Mouse (Mus musculus) embryonic facial prominence, embryonic 15.5 days (tissue): ENCODE measurements around the gene Igf2bp3. TPM values are rescaled to one million over a fixed set of nuclear protein-coding genes. Genes with fewer than 3 reads are reported as not detected.

Experiments
- ATAC-seq: fragments of 200-750 bp; cut with Nextera tagmentation; 2 replicates; pipeline ENCODE4 v1.8.0; 2017; ENCODE audit warnings: low read depth, moderate TSS enrichment; ENCODE audit not compliant: insufficient number of reproducible peaks, low FRiP score, low TSS enrichment
- H3K27ac ChIP-seq: fragments of 300-500 bp; sonication (generic); replicated peaks from 2 replicates; pipeline ENCODE4 v1.5.1; 2015; ENCODE audit warnings: mild to moderate bottlenecking, inconsistent platforms
- H3K27me3 ChIP-seq: fragments of 300-500 bp; sonication (generic); 2 replicates; pipeline ENCODE4 v1.6.1; 2015; ENCODE audit warnings: inconsistent platforms
- H3K36me3 ChIP-seq: fragments of 300-500 bp; sonication (generic); 2 replicates; pipeline ENCODE4 v1.6.1; 2015; ENCODE audit warnings: mild to moderate bottlenecking, inconsistent platforms
- H3K4me1 ChIP-seq: fragments of 300-500 bp; sonication (generic); 2 replicates; pipeline ENCODE4 v1.6.1; 2015; ENCODE audit warnings: inconsistent platforms
- H3K4me2 ChIP-seq: fragments of 300-500 bp; sonication (generic); replicated peaks from 2 replicates; pipeline ENCODE4 v1.6.1; 2015; ENCODE audit warnings: mild to moderate bottlenecking, inconsistent platforms
- H3K4me3 ChIP-seq: fragments of 300-500 bp; sonication (generic); replicated peaks from 2 replicates; pipeline ENCODE4 v1.5.1; 2015; ENCODE audit warnings: mild to moderate bottlenecking, inconsistent platforms
- H3K9ac ChIP-seq: fragments of 300-500 bp; sonication (generic); 2 replicates; pipeline ENCODE4 v1.6.1; 2015; ENCODE audit warnings: inconsistent platforms
- H3K9me3 ChIP-seq: fragments of 300-500 bp; sonication (generic); replicated peaks from 2 replicates; pipeline ENCODE4 v1.6.1; 2016; ENCODE audit warnings: inconsistent platforms
- WGBS: fragments of 180-500 bp; shearing (Covaris S2); methylation state at CpG from one replicate; pipeline ENCODE4 v1.1.7; 2015; 5-methylcytosine and 5-hydroxymethylcytosine counted together
- polyA plus RNA-seq: library from polyadenylated mRNA; unstranded; fragments of >200 nt; fragmentation: Nextera tagmentation; extraction: Ambion mirVana; gene quantifications from 2 replicates; pipeline ENCODE4 v1.2.1, GENCODE M21; 2015

Igf2bp3 gene
- polyA plus RNA-seq, 1 experiment from 2014 or later: 48.8 TPM

DNA sequence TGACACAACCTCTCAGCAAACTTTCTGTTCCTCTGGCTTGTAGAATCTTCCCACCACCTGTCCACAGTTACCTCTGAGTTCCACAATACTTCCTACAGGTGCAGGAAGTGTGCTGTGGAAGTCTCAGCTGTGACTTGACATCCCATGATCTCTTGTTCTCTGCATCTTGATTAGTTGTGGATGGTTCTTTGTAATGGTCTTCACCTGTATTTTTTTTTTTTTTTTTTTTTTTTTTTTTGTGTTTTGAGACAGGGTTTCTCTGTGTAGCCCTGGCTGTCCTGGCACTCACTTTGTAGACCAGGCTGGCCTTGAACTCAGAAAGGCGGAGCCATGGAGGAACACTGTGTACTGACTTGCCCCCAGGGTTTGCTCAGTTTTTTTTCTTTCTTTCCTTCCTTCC lies 26.8 kb upstream of the Igf2bp3 start:
- ATAC-seq: no peak
- H3K27me3 ChIP-seq: no peaks in the 10 kb centered on the region

DNA sequence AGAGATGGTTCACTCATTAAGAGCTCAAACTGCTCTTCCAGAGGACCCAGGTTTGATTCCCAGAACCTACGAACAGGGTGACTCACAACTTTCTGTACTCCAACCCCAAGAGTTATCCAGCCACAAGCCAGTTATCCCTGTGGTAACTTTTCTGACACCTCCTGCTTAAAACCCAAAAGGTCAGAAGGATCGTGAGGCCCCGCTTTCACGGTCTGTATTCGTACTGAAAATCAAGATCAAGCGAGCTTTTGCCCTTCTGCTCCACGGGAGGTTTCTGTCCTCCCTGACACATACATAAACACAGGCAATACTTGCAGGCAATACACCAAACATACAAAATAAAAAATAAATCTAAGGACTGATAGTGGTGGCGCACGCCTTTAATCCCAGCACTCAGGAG lies 21.6 kb upstream of the Igf2bp3 start:
- Histone ChIP-seq H3K4me3 (no peak overlapping the region), H3K9me3 (0 out of 2 replicates have a peak, but pooled peaks cover 3% of the 10 kb centered on the region), H3K27ac (no peak overlapping the region), H3K27me3 (no peaks in the 10 kb centered on the region), H3K4me1 (no peaks in the 10 kb centered on the region), H3K9ac (no peak overlapping the region), H3K4me2 (no peak overlapping the region), H3K36me3 (peaks cover 1% of the 10 kb centered on the region; the same call in 1 of the 2 replicates)
- peak; percentile 100 for ATAC-seq
- WGBS: 56% methylated on average over 9 of the region's 9 CpGs

More for the DNA sequence above, 26.8 kb upstream of the Igf2bp3 start:
- Histone ChIP-seq H3K27ac (no peak overlapping the region), H3K9ac (no peak overlapping the region), H3K9me3 (no peaks in the 10 kb centered on the region), H3K4me1 (no peaks in the 10 kb centered on the region), H3K4me3 (no peak overlapping the region), H3K4me2 (no peak overlapping the region), H3K36me3 (peaks cover 44% of the 10 kb centered on the region)
- WGBS: 95% methylated on average over 1 of the region's 1 CpGs

DNA sequence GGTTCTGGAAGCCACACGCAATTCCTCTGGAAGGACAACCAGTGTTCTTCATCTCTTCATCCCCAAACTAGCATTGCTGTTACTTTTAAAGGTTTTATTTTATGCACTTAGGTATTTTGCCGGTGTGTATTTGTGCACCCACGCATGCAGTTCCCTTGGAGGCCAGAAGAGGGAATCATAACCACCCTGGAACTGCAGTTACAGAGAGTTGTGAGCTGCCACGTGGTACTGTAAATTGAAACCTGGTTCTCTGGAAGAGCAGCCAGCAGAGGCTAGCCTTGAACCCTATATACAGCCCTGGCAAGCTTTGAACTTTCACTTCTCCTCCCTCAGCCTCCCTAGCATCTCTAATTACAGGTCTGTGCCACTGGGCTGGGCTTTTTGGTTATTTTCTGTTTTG lies 18.6 kb upstream of the Igf2bp3 start:
- ATAC-seq: no peak
- H3K27me3 ChIP-seq: no peaks in the 10 kb centered on the region
- 53% methylated on average over 4 of the region's 4 CpGs for WGBS
- H3K4me3 ChIP-seq: no peak overlapping the region
- no peaks in the 10 kb centered on the region for H3K4me1 ChIP-seq
- H3K9ac ChIP-seq: no peak overlapping the region
- H3K36me3 ChIP-seq: no peaks in the 10 kb centered on the region
- H3K27ac ChIP-seq: no peak overlapping the region
- H3K4me2 ChIP-seq: no peak overlapping the region
- 0 out of 2 replicates have a peak, but pooled peaks cover 3% of the 10 kb centered on the region for H3K9me3 ChIP-seq

DNA sequence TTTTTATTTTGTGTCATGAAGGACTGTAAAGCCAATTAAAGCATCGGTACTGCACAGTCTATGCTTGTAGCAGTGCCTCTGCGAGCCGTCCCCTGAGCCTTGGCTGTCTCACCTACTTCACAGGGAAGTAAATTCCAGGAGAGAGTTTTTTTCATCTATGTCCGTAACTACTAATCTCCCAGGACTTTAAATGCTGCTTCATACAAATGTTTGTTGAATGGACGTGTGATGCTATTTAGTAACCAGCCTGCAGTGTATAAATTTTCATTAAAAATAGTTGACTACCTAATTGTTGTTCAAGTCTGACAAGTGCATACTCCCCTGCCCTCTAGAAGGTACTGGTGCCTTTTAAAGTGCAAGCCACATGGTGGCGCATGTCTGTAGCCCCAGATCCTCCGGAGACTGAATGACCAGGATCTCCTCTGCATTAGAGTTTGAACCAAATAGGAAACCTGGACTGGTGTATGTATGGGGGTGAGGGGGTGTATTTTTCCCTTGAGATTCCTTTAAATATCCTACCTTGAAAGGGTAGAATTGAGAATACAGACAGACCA lies 13.4 kb upstream of the Igf2bp3 start:
- no peak for ATAC-seq
- Histone ChIP-seq H3K27ac (no peak overlapping the region), H3K9me3 (no peaks in the 10 kb centered on the region), H3K27me3 (no peaks in the 10 kb centered on the region), H3K4me1 (peaks cover 4% of the 10 kb centered on the region), H3K4me2 (no peak overlapping the region), H3K4me3 (no peak overlapping the region), H3K9ac (no peak overlapping the region), H3K36me3 (no peaks in the 10 kb centered on the region)
- 13% methylated on average over 7 of the region's 7 CpGs for WGBS

DNA sequence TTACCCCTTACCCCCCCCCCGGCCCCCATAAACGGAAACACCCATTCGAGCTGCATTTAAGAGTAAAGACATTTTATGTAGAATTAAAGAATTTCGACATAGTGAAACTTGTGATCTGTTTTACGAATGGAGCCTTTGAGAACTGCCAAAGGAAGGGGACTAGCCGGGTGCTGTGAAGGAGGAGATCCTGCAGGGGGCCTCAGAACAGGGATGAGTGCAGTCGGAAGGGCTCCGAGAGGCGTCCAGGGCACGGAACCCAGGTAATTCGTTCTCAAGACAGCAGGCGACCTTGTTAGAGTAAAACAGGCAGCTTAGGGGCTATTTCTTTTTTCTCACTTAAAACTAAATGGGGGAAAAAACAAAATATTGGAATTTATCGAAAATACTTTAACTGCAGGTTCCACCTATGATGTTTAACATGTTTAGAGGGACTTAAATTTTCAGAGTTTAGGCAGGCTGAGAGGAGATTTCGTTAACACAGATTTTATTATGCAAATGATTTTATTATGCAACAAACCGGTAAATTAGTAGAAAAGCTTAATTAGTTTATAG lies 12.5 kb upstream of the Igf2bp3 start:
- no peak overlapping the region for H3K27ac ChIP-seq
- H3K4me3 ChIP-seq: no peak overlapping the region; the same call in 1 of the 2 replicates
- no peaks in the 10 kb centered on the region for H3K36me3 ChIP-seq
- no peak overlapping the region for H3K9ac ChIP-seq
- peak overlapping the region; percentile 38 for H3K4me2 ChIP-seq
- H3K9me3 ChIP-seq: no peaks in the 10 kb centered on the region
- WGBS: 7% methylated on average over 15 of the region's 15 CpGs
- no peaks in the 10 kb centered on the region for H3K27me3 ChIP-seq
- ATAC-seq: no peak
- peaks cover 4% of the 10 kb centered on the region for H3K4me1 ChIP-seq

DNA sequence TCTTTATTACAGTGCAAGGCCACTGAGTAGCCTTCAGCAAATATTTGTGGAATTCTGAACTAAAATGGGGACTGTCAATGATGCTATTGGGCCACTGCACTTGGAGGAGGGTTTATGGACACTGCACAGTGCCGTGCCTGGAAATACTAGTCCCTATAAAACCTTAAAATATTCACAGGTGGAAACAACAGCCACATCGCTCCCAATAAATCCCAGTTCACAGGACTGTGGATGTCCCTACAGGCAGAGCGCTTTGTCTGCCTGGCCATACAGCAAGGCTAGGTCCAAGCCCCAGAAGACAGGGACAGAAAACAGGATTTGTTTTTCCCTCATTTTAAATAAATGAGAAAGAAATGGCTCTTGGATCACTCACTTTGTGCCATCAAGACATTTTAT lies 11.0 kb upstream of the Igf2bp3 start:
- peaks cover 4% of the 10 kb centered on the region for H3K4me1 ChIP-seq
- H3K27ac ChIP-seq: no peak overlapping the region
- ATAC-seq: no peak
- H3K36me3 ChIP-seq: no peaks in the 10 kb centered on the region
- H3K27me3 ChIP-seq: no peaks in the 10 kb centered on the region
- 85% methylated on average over 3 of the region's 3 CpGs for WGBS
- no peaks in the 10 kb centered on the region for H3K9me3 ChIP-seq
- no peak overlapping the region for H3K4me3 ChIP-seq
- no peak overlapping the region for H3K4me2 ChIP-seq
- H3K9ac ChIP-seq: no peak overlapping the region

DNA sequence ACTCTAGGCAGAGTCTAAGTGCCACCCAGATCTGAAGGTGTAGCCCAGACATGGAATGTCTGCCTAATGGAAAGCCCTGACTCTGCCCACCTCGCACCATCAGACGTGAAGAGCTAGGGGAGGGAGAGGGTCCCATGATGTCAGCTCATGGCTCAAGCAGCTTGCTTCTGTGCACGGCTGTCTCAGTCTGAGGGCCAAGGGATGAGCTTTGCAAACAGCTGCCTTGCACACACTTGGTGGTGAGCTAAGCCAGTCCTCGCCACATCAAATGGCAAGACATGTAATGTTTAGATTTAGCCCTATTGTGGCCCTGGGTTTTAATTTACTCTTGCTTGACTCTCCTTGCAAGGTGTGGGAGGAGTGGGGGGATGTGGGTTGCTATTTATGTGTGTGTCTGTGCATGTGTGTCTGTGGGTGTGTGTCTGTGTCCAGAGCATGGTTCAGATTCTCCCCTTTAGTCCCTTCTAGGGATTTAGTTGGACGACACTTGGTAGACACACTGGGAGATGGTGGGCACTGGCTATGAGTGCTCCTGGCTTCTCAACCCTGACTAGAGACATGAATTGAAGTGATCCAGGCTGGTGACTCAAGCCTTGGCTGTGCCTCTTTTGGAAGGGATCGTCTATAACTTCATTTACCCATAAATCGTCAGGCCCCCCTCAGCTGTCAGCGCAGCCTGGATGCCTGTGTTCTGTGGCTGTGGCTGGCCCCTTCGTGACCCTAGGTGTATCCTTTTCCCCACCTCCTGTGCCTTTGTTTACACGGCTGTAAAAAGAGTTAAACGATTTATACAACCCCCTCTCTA lies 10.4 kb upstream of the Igf2bp3 start:
- Histone ChIP-seq H3K36me3 (no peaks in the 10 kb centered on the region), H3K9ac (no peak overlapping the region), H3K4me1 (peaks cover 4% of the 10 kb centered on the region), H3K27ac (no peak overlapping the region), H3K9me3 (no peaks in the 10 kb centered on the region), H3K4me2 (no peak overlapping the region), H3K27me3 (no peaks in the 10 kb centered on the region), H3K4me3 (no peak overlapping the region)
- WGBS: 69% methylated on average over 11 of the region's 11 CpGs
- no peak for ATAC-seq

DNA sequence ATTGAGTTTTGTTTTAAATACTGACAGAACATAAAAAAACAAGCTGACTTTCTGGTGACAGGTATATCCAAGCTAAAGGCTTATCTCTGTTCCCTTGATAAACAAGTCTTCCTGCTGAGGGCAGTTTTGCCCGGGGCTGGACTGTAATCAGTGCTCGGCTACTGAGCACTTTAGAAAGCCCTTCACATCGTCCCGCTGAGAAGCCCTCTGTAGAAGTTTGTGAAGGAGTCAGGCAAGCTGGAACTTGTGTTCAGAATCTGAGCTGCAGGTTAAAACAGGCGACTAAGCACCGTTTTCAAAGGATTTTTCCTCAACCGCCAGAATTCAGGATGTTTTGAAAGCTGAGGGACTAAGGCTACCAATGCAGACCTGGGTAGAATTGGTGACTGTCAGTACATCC lies 7.1 kb upstream of the Igf2bp3 start:
- no peak overlapping the region for H3K4me2 ChIP-seq
- H3K9ac ChIP-seq: no peak overlapping the region
- no peak overlapping the region for H3K4me3 ChIP-seq
- ATAC-seq: no peak
- H3K9me3 ChIP-seq: no peaks in the 10 kb centered on the region
- peaks cover 5% of the 10 kb centered on the region; the same call in 1 of the 2 replicates for H3K4me1 ChIP-seq
- WGBS: 7% methylated on average over 7 of the region's 7 CpGs
- no peaks in the 10 kb centered on the region for H3K36me3 ChIP-seq
- H3K27ac ChIP-seq: no peak overlapping the region
- H3K27me3 ChIP-seq: no peaks in the 10 kb centered on the region

DNA sequence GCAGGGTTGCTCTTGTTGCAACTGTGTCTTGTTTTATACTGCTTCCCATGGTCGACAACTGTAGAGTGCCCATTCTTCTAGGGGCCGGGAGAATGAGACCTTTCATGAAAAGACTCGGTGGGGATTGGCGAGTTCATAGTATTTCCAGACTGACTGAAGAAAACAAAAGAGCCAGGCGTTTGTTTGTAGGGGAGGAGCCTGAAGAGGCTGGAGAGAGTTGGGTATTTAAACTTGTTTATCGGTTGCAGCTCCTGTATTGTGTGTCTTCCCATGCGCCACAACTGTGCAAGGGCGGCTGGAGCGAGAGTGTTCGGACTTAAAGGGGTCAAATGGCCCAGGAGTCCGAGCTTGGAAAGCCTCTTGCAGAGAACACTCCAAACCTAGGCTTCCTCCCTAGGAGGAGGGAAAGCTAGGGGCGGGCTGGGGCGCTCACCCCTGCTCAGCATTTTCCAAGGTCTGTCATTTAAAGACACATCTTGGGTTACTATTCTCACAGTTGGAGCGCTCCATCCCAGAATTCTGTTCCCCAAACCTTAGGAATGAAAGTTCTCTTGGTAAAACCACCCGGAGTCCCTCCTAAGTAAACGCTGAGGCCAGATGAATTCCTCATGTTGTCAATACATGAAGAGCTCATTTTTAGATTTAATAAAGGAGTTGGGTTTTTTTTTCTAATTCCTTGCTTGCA lies 5.3 kb upstream of the Igf2bp3 start:
- H3K4me3 ChIP-seq: peak overlapping the region; percentile 3
- WGBS: 5% methylated on average over 16 of the region's 16 CpGs

DNA sequence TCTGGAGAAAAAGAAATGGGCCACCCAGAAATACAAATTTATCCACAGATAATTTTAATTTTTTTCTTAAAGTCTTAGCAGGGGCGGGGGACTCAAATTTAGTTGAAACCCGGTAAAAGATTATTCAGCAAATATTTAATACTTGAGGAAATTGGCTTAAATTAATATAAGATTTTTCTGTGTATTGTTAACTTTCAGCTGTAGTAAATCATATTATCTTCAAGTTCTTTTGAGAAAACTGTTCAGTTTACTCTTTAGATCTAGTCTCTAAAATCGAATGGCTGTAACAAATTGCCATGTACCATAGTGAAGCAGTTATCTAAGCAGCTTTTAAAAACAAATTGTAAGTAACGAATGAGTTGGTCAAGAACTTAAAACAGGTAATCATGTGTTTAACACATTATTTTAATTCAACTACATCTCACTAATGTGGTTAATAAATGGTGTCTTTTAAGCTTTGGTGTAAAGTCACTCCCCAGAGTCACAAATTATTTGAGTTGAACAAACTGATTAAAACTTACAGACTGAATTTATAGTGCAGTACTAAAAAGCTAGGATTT lies 4.3 kb upstream of the Igf2bp3 start:
- Histone ChIP-seq H3K4me3 (no peak overlapping the region), H3K36me3 (no peaks in the 10 kb centered on the region), H3K9ac (no peak overlapping the region), H3K4me2 (no peak overlapping the region), H3K27me3 (no peaks in the 10 kb centered on the region), H3K9me3 (no peaks in the 10 kb centered on the region), H3K4me1 (peaks cover 5% of the 10 kb centered on the region; the same call in 1 of the 2 replicates), H3K27ac (no peak overlapping the region)
- 22% methylated on average over 4 of the region's 4 CpGs for WGBS
- no peak for ATAC-seq

More for the DNA sequence above, 5.3 kb upstream of the Igf2bp3 start:
- H3K27ac ChIP-seq: no peak overlapping the region
- no peaks in the 10 kb centered on the region for H3K27me3 ChIP-seq
- H3K4me1 ChIP-seq: peaks cover 5% of the 10 kb centered on the region; the same call in 1 of the 2 replicates
- no peak for ATAC-seq
- no peaks in the 10 kb centered on the region for H3K9me3 ChIP-seq
- no peak overlapping the region for H3K9ac ChIP-seq
- peak overlapping the region; percentile 36 for H3K4me2 ChIP-seq
- no peaks in the 10 kb centered on the region for H3K36me3 ChIP-seq

DNA sequence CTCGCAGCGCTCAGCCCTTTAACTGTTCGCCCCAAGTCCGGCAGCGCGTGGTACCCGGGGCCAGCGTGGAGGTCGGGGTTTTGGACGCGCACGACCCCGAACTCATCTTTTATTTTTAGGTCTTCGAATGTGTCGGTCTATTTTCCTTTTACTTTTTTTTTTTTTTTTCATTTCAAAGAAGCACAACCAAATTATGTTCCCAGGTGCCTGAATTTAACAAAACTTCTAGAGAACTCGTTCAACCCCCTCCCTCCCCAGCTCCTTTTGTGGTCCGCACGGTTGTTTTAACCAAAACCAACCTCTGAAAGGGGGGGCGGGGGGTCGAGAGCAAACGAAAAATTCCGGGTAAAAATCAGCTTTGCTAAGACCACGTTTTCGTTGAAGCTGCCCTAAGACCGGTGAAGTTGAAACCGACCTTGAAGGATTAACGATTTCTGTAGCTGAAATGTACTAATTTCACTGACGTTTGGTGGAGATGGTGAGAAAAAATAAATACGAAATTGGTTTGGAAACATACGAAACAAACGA lies 3.6 kb upstream of the Igf2bp3 start:
- no peak for ATAC-seq
- Histone ChIP-seq H3K36me3 (no peaks in the 10 kb centered on the region), H3K4me3 (peak overlapping the region; percentile 63), H3K27me3 (no peaks in the 10 kb centered on the region), H3K4me1 (peaks cover 8% of the 10 kb centered on the region), H3K9me3 (no peaks in the 10 kb centered on the region), H3K9ac (no peak overlapping the region), H3K4me2 (peak overlapping the region; percentile 83), H3K27ac (no peak overlapping the region)
- under 1% methylated on average over 31 of the region's 31 CpGs for WGBS
